Mouse (Mus musculus): ENCODE measurements around the gene Vwa2. TPM values are rescaled to one million over a fixed set of nuclear protein-coding genes. Genes with fewer than 3 reads are reported as not detected.

Vwa2 gene
- total RNA-seq, 4 experiments from 2014 or later = not detected

GRCm38 (mm10) chr19:56949868-56950267 lies 75.8 kb downstream of the Vwa2 start:
- DNase-seq (ENCODE audit: low spot score) = no peak

DNA sequence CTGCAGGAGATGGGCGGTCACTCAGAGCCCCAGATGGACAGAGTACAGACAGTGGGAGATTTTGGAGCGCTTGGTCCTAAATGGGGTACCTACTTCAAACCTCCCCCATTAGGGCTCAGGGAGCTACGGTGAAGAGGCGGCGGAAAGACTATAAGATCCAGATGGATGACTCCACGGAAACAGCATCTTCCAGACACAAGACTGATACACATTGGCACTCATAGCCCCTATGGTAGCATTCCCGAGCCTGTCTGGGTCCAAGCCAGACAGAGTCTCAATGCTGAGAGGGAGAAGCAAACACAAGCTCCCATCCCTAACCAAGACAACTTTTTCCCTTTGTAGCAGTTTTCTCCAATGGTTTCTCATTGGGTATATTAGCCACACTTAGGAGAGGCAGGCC lies 76.8 kb downstream of the Vwa2 start:
- no peak for DNase-seq (ENCODE audit: low spot score)

DNA sequence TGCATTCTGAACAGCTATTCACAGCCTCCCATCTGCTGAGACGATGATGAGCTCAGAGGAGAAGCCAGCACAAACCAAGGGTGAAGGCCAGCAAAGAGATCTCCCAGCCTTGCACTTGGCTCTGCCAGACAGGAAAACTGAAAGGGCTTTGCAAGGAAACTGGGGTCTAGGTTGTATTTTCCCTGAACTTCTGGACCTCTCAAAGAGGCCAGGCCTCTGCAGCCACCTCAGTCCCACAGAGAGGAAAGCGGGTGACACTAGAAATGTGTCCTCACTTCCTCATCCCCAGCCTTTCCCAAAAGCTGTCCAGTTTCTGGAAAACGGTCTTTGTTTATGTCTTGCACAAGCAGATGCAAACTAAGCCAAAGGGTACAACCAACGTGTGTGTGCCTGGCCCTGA lies 79.8 kb downstream of the Vwa2 start:
- DNase-seq (ENCODE audit: low spot score) = no peak

DNA sequence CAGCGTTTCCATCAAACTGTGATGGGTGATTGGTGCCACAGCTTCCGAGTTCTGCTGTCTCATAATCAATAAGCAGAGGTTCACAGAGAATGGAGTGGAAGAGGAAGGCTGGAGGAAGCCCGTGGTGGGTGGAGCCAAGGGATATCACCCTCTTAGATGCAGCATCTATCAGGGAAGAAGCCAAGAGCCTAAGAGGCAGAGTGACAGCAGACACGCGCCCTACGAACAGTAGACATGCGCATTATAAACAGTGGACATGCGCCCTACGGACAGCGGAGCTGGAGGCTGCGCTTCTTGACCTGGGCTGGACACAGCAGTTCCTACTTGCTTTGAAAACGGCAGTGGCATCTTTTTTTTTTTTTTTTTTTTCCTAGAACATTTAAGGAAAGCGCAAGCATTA lies 80.8 kb downstream of the Vwa2 start:
- no peak for DNase-seq (ENCODE audit: low spot score)

DNA sequence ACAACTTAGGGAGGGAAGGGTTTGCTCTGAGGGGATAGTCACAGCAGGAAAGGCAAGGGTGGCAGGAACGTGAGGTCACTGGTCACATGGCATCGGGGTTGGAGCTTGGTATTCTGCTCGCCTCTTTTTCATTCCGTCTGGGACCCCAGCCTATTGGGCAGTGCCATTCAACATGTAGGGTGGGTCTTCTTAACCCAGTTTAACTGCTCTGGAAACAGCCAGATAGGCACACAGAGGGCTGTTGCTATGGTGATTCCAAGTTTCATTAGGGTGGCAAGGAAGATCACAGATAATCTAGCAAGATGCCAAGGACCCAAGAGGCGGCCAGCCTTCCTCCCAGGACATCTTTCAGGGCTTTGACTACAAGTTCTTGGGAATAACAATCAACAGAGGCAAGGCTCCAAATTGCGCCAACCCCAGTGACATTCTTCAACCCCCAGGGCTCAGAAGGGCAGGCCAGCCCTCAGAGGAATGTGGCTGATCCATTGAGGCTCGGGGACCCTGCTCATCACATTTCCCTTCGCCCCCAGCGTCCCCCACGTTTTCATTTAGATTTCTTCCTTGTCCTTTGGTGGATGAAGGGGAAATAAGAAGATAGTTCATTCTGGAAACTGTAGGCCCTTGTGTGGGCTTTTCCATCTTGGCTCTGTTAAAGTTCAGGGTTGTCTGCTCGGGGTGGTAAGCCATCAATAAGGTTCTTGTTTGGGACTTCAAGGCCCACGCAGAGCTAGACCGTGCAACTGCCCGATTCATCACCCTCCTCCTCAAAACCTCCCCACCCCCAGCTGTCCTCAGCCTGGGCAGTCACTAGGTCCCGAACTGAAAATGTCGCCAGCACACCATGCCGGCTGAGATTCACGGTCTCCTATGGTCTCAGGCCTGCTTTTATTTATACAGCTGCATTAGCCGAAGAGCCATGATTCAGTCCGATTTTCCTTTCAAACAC lies 81.8 kb downstream of the Vwa2 start:
- no peak for DNase-seq (ENCODE audit: low spot score)

DNA sequence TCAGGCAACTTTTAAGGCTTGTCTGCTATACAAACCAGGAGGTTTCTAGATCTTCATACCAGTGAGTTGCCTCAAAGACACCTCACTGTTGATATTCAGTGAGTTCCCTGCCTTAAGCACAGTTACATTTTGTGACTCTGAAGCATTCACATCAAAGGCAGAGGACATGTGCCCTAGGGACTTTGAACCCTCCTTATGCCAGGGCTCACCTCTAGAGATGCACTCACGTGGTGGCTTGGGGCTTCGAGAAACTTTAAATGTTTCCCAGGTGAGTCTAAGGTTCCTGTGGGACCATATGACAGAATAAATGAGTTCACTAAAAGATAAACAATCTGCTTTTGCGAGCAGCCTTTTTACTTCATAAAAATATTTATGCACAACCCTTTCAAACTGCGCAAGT lies 84.0 kb downstream of the Vwa2 start:
- DNase-seq (ENCODE audit: low spot score) = no peak

GRCm38 (mm10) chr19:56958582-56959021 lies 84.6 kb downstream of the Vwa2 start:
- DNase-seq (ENCODE audit: low spot score) = no peak

- DNase-seq (ENCODE audit: low spot score) = no peak
Measured at GRCm38 (mm10) chr19:56959057-56959456, 85.0 kb downstream of the Vwa2 start.

DNA sequence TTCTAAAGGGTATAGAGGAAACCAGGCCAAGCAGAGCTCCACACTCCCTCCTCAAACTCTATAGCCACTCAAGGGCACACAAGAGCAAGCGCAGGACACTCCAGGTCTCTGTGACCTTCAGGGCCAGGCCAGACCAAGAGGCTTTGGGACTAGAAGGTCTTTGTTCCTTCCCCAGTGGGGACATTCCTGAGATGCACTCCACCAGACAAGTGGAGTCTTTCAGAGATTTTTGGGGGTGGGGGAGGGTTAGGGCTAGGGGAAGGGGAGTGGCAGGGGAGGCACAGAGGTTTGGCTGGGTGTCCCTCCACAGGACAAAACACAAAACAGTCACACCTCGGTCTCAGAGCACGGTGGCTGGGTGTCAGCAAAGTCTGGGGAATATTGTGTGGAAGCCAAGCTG lies 85.6 kb downstream of the Vwa2 start:
- no peak for DNase-seq (ENCODE audit: low spot score)

Other genes starting within 250 kb of the Vwa2 start
- 10 to 100 TPM; 19.4 to 26.8 (median 22.2) TPM for gene Adrb1, start 152.1 kb upstream of the Vwa2 start, total RNA-seq (2022)
- gene Ccdc186, start 52.1 kb upstream of the Vwa2 start, total RNA-seq (2022) = 10 to 100 TPM; 24.7 to 29.3 (median 27.4) TPM
- gene Tdrd1, start 48.0 kb upstream of the Vwa2 start, total RNA-seq (2022) = not detected
- gene Afap1l2, start 134.0 kb downstream of the Vwa2 start, total RNA-seq (2022) = 1 to 10 TPM; 2.8 to 4.4 (median 3.5) TPM

All from heart, adult 8-10 months (tissue).